Mouse (Mus musculus): ENCODE measurements around the gene Ptprn2.

The Ptprn2 gene

GRCm38 (mm10) chr12:117245885-117246478 lies 760.5 kb downstream of the Ptprn2 start:
- DNase-seq = no peak

- no peak for DNase-seq
Measured at GRCm38 (mm10) chr12:117250465-117250864, 764.9 kb downstream of the Ptprn2 start.

DNA sequence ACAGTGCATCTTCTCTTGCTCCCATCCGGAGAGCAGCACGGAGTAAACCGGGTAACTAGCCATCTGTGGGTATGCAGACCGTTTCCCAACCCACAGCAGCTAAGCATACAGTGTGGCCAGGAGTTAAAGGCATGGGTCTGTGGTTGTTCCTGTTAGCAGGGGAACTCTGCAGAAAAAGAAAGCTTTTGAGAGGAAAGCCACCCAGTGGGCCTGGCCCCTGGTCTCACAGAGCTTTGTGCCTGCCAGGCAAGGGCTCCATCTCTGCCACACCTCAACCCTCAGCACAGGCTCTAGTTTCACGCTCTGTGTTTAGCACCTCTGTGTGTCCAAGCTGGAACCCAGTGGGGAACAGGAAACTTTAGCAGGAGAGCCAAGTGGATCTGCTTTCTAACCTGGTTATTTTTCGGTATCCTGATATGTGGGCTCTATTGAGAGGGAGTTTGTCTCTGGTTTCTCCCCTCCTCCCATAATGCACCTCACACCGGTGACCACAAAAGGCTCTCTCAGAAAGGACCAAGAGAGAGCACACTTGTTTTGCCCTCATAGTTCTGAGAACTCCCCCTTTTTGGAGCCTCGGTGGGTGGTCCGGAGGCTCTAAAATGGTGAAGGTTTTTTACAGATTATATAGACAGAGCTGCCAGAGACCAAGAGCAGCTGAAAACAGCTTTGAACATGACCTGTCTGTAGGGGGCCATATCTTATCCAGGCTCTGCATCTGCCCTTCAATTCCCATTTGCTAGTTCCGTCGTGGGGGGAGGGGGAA lies 766.3 kb downstream of the Ptprn2 start:
- no peak for DNase-seq

- DNase-seq = no peak
Measured at GRCm38 (mm10) chr12:117252426-117252779, 766.9 kb downstream of the Ptprn2 start.

GRCm38 (mm10) chr12:117254356-117254755 lies 768.8 kb downstream of the Ptprn2 start:
- DNase-seq = no peak

DNA sequence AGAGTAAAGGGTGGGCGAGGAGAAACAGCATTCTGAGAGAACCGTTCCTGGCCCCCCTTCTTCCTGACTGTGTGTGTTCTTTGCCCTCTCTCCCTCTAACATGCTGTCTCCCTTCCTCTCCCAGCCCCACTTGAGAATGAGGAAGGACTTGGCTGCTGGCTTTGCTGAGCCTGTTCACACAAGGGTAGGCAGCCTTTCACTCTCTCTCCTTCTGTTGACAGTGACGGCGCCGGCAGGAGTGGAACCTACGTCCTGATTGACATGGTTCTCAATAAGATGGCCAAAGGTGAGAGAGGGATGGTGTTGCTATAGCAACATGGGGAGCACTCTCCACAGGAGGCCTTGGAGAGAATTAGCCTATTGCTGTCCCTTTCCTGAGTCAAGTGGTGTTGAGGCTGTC lies 769.8 kb downstream of the Ptprn2 start:
- no peak for DNase-seq

DNA sequence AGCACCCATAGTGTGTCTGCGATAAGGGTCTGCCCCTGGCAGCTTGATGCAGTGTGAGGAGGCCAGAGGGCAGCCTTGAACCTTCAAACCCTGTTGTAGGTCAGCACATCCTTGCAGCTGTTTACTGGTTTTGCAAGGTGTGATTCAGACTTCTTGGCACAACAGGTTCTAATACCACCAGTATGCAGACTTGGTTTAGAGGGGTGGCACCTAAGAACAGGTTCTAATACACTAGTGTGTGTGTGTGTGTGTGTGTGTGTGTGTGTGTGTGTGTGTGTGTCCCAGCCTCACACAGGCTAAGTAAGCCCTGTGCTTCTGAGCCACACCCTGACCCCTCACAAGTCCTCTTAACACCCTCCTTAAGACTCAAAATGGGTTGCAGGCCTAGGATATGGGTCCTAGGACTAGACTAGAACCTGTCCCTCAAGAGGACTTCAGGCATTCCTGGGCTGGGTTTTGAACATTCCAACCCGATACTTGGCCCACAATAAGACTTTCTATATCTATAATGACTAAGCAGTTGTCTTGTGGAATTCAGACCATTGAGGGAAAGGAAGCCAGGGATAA lies 770.3 kb downstream of the Ptprn2 start:
- no peak for DNase-seq

- no peak for DNase-seq
Measured at GRCm38 (mm10) chr12:117256849-117257204, 771.3 kb downstream of the Ptprn2 start.

DNA sequence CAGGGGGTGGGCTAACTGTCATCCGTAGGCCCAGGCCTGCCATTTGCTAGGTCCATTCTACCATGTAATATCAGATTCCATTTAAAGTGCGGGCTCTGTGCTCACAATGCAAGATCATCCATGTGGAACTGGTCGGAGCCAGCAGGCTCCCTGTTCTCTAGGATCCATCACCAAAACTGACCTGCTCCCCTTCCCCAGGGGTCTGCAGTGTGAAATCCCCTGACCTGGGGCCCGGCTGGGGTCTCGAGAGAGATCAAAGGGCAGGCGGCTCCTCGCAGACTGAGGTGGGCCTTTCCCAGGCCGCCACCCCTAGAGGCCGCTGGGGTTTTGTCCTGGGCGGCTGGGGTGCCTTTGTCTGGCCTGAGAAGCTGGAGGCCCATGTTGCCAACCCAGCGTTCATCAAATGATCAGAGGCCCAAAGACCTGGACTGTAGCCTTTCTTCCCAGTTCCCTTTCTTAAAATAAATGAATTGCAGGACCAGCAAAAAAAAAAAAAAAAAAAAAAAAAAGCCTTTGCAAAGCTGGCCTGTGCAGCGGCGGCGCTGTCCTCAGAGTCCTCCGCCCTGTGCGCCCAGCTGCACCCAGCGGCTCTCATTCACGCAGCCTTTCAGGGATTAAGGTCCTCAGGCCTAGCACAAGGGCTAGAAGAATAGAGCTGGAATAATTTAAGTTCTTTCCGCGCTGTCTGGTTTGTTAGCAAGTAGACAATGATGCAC lies 771.8 kb downstream of the Ptprn2 start:
- no peak for DNase-seq

DNA sequence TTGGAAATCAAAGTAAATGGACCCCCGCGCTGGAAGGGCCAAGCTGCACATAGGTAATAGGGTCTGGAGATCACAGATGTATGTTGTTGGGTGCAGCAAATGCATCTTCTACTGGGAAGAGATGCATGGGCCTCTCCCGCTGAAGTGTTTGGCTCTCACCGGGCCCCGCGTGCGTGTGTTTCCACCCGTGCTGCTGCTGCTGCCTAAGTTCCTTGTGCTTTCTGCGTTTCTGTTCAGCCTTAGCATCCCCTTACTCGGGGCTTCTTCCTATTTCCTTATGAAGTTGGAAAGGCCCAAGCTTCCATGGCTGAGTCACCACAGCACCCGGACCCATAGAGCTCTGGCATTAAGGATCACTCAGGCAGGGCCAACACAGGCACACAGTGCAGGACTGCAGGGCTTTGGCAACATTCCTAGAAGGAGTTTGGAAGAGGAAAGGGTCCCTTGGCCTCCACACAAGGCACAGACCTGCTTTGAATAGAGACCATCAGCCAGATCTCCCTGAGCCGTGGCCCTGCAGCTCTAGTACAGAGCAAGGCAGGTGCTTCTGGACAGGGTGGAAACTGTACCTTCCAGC lies 772.5 kb downstream of the Ptprn2 start:
- no peak for DNase-seq

- DNase-seq = no peak
Measured at GRCm38 (mm10) chr12:117260391-117261164, 775.1 kb downstream of the Ptprn2 start.

DNA sequence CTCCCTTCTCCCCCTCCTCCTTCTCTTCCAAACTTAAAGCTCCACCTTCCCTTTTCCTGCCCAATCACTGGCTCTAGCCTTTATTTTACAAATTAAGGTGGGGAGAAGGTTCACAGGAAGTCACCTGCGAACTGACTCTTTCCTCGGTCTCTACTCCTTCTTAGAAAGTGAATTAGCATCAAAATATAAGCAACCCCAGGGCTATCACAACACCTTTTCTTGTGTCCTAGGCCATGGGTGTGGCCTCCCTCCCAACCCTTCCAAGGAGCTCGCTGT lies 775.6 kb downstream of the Ptprn2 start:
- DNase-seq = no peak

- peak; percentile 79 for DNase-seq
Measured at GRCm38 (mm10) chr12:117262003-117262402, 776.5 kb downstream of the Ptprn2 start.

- peak; percentile 54 for DNase-seq
Measured at GRCm38 (mm10) chr12:117263081-117263480, 777.6 kb downstream of the Ptprn2 start.

- DNase-seq = no peak
Measured at GRCm38 (mm10) chr12:117265211-117265610, 779.7 kb downstream of the Ptprn2 start.

GRCm38 (mm10) chr12:117268543-117269172 lies 783.1 kb downstream of the Ptprn2 start:
- DNase-seq = no peak

DNA sequence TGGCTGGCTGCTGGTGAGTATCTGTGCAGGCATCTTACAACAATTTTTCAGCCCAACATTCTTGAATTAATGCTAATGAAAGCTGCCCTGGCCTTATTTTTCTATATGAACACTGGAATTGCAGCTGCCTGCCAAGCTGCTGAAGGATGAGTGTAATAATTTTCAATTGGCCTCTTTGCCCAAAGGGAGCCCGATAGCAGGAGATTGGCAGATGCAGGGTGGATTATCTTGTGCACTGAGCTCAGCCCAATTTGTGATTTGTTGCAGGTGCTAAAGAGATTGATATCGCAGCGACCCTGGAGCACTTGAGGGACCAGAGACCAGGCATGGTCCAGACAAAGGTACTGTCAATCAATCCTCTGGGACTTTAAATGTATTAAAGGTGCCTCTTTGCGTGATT lies 783.8 kb downstream of the Ptprn2 start:
- no peak for DNase-seq

GRCm38 (mm10) chr12:117270199-117270598 lies 784.7 kb downstream of the Ptprn2 start:
- no peak for DNase-seq

DNA sequence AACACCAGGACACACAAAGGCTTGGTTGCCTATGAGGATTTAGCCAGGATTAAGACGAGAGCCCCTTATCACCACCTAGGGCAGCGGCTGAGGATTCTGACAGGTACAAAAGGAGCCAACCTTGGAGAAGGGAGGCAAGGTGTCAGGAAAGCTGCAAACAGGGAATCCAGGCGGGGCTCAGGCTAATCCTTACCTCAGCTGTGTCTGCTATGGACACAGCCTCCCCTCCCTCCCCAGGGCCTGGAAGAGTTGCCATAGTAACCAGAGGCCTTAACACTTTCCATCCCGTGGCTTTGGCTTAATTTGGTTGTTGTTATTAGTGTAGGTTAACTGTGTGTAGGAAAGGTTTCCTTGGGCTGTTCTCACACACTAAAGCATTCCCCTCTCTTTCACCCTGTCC lies 787.6 kb downstream of the Ptprn2 start:
- DNase-seq = no peak

DNA sequence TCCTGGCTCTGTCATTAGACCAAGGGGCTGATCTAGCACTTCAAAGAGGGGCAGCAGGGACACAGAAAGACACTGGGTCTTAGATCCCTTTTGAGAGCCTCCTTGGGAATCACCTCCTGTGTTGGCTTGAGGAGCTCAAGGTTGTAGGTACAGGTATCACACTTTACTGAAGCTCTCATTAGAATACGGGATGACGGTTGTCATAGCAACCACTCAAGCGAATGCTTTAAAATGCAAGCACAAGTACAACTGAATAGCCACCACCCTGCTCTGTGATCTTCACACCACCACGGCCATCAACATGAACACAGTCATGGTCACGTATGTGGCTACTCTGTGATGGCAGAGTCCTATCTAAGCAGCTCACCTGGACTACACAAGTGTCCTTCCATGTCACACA lies 789.1 kb downstream of the Ptprn2 start:
- DNase-seq = no peak

DNA sequence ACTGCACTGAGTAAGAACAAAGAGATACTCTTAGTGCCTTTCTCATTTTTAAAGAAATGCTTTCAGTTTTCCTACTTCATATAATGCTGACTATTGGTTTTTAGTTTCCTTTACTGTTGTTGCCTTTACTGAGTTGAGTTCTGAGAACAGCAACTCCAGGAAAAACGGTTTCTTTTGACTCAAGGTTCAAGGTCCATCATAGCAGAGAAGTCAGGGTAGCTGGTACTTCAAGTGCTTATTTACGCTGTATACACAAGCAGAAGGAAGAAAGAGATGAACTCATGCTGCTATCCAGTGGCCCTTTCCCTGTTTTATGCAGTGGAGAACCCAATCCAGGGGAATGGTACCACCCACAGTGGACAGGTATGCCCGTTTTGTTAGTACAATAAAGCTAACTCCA lies 795.3 kb downstream of the Ptprn2 start:
- DNase-seq = no peak

DNA sequence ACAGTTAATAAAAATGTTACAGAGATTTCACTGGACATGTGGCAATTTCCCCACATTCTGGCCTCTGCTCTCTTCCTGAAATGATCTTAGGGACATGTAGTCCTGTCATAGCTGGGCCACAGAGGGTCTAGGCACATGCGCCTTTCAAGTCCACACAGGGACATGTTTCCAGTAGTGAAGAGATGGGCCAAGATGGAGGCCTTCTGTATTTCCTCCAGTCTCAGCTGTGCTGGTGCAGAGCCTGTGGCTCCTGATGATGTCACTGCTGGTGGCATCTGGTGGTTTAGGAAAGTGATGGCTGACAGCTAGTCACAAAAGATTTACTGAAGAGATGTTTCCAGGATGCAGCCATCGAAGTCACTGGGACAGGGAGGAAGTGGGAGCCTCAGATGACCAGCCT lies 797.1 kb downstream of the Ptprn2 start:
- DNase-seq = no peak

- DNase-seq = no peak
Measured at GRCm38 (mm10) chr12:117287456-117287855, 801.9 kb downstream of the Ptprn2 start.

Data from cerebellum, adult 11-12 months (tissue).